Mouse (Mus musculus): Measurements from ENCODE around the gene Slc44a1. TPM values are rescaled to one million over a fixed set of nuclear protein-coding genes. Genes with fewer than 3 reads are reported as not detected.

Slc44a1 gene
- polyA plus RNA-seq, 1 experiment from 2014 or later = 27.9 TPM

DNA sequence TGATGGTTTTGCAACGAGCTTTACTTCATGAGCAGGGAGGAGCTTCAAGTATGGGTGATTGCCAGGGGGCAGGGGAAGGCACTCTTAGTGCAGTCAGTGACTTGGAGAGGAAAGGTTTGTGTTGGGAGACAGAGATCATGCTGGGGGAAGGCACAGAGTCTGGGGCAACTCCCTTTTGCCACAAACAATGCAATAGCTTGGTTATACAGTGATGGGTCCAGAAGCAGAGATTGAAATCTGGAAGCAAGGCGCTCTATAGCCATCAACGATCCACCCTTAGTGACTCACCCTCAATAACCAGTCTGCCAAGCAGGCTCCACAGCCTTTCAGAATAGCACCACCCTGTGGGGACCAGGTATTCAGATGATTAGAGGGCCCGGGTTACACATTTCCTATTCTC, 11.7 kb downstream of the Slc44a1 start:
- Histone ChIP-seq H3K4me2 (replicated peaks; ENCODE audit: low read depth) (no peak overlapping the region), H3K36me3 (ENCODE audit: control insufficient read depth, insufficient read depth) (no peaks in the 10 kb centered on the region), H3K27ac (ENCODE audit: low read depth, low read length) (no peak overlapping the region), H3K9me3 (ENCODE audit: control insufficient read depth) (no peaks in the 10 kb centered on the region), H3K9ac (ENCODE audit: low read depth, low read length) (no peak overlapping the region), H3K4me3 (ENCODE audit: low read depth, low read length) (no peak overlapping the region), H3K4me1 (replicated peaks; ENCODE audit: control insufficient read depth, insufficient read depth, low read length) (peaks cover 12% of the 10 kb centered on the region; the same call in 1 of the 2 replicates), H3K27me3 (replicated peaks; ENCODE audit: control insufficient read depth, insufficient read depth, low read length) (no peaks in the 10 kb centered on the region)
- TF ChIP-seq CTCF (IDR thresholded peaks at IDR 0.05; ENCODE audit: low read depth) = peak; percentile 78
- 21% methylated on average over 4 of the region's 4 CpGs for WGBS
- peak; percentile 76 for ATAC-seq

GRCm38 (mm10) chr4:53452457-53452856, 12.2 kb downstream of the Slc44a1 start:
- H3K27me3 ChIP-seq (replicated peaks; ENCODE audit: control insufficient read depth, insufficient read depth, low read length) = no peaks in the 10 kb centered on the region
- H3K9ac ChIP-seq (ENCODE audit: low read depth, low read length) = no peak overlapping the region
- peaks cover 10% of the 10 kb centered on the region; the same call in 1 of the 2 replicates for H3K4me1 ChIP-seq (replicated peaks; ENCODE audit: control insufficient read depth, insufficient read depth, low read length)
- H3K9me3 ChIP-seq (ENCODE audit: control insufficient read depth) = no peaks in the 10 kb centered on the region
- no peaks in the 10 kb centered on the region for H3K36me3 ChIP-seq (ENCODE audit: control insufficient read depth, insufficient read depth)
- 29% methylated on average over 1 of the region's 1 CpGs for WGBS
- ATAC-seq = peak; percentile 42; the same call in 1 of the 2 replicates
- no peak for TF ChIP-seq CTCF (IDR thresholded peaks at IDR 0.05; ENCODE audit: low read depth)
- H3K4me2 ChIP-seq (replicated peaks; ENCODE audit: low read depth) = no peak overlapping the region
- no peak overlapping the region for H3K27ac ChIP-seq (ENCODE audit: low read depth, low read length)
- H3K4me3 ChIP-seq (ENCODE audit: low read depth, low read length) = no peak overlapping the region

- Histone ChIP-seq H3K36me3 (ENCODE audit: control insufficient read depth, insufficient read depth) (no peaks in the 10 kb centered on the region), H3K9me3 (ENCODE audit: control insufficient read depth) (no peaks in the 10 kb centered on the region), H3K4me1 (replicated peaks; ENCODE audit: control insufficient read depth, insufficient read depth, low read length) (peaks cover 10% of the 10 kb centered on the region; the same call in 1 of the 2 replicates), H3K27me3 (replicated peaks; ENCODE audit: control insufficient read depth, insufficient read depth, low read length) (no peaks in the 10 kb centered on the region), H3K27ac (ENCODE audit: low read depth, low read length) (no peak overlapping the region), H3K4me3 (ENCODE audit: low read depth, low read length) (no peak overlapping the region), H3K9ac (ENCODE audit: low read depth, low read length) (no peak overlapping the region), H3K4me2 (replicated peaks; ENCODE audit: low read depth) (no peak overlapping the region)
- 0 out of 2 replicates have a peak, but pooled peaks have one; percentile 23 for ATAC-seq
- 42% methylated on average over 10 of the region's 10 CpGs for WGBS
- no peak for TF ChIP-seq CTCF (IDR thresholded peaks at IDR 0.05; ENCODE audit: low read depth)
Measured at GRCm38 (mm10) chr4:53452976-53453889, 13.0 kb downstream of the Slc44a1 start.

DNA sequence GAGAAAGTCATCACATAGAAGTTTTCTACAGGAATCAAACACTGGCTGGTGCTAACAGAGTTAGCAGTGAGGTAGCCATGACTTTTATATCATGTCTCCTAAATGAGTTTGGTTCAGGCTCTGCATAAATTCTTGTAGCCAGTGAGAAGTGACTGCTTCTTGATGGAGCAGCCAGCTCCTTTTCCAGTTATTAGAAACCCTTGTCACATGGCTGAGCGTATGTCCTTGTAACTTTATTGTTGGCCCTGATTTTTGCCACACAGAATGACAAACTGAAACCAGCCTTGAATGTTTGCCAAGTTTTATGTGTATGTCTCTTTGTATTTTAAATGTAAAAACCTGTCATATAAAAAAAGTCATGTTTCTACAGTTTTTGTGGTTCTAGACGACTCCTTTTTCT, 15.7 kb downstream of the Slc44a1 start:
- H3K9ac ChIP-seq (ENCODE audit: low read depth, low read length) = no peak overlapping the region
- H3K36me3 ChIP-seq (ENCODE audit: control insufficient read depth, insufficient read depth) = no peaks in the 10 kb centered on the region
- WGBS = 47% methylated on average over 2 of the region's 2 CpGs
- H3K9me3 ChIP-seq (ENCODE audit: control insufficient read depth) = no peaks in the 10 kb centered on the region
- no peak for ATAC-seq
- no peak overlapping the region for H3K27ac ChIP-seq (ENCODE audit: low read depth, low read length)
- no peak for TF ChIP-seq CTCF (IDR thresholded peaks at IDR 0.05; ENCODE audit: low read depth)
- no peak overlapping the region for H3K4me2 ChIP-seq (replicated peaks; ENCODE audit: low read depth)
- peaks cover 10% of the 10 kb centered on the region; the same call in 1 of the 2 replicates for H3K4me1 ChIP-seq (replicated peaks; ENCODE audit: control insufficient read depth, insufficient read depth, low read length)
- no peaks in the 10 kb centered on the region for H3K27me3 ChIP-seq (replicated peaks; ENCODE audit: control insufficient read depth, insufficient read depth, low read length)
- no peak overlapping the region for H3K4me3 ChIP-seq (ENCODE audit: low read depth, low read length)

- TF ChIP-seq CTCF (IDR thresholded peaks at IDR 0.05; ENCODE audit: low read depth) = no peak
- Histone ChIP-seq H3K36me3 (ENCODE audit: control insufficient read depth, insufficient read depth) (no peaks in the 10 kb centered on the region), H3K4me3 (ENCODE audit: low read depth, low read length) (no peak overlapping the region), H3K27ac (ENCODE audit: low read depth, low read length) (no peak overlapping the region), H3K4me2 (replicated peaks; ENCODE audit: low read depth) (no peak overlapping the region), H3K27me3 (replicated peaks; ENCODE audit: control insufficient read depth, insufficient read depth, low read length) (no peaks in the 10 kb centered on the region), H3K9ac (ENCODE audit: low read depth, low read length) (no peak overlapping the region), H3K4me1 (replicated peaks; ENCODE audit: control insufficient read depth, insufficient read depth, low read length) (peaks cover 5% of the 10 kb centered on the region; the same call in 1 of the 2 replicates), H3K9me3 (ENCODE audit: control insufficient read depth) (no peaks in the 10 kb centered on the region)
- 88% methylated on average over 6 of the region's 6 CpGs for WGBS
- no peak for ATAC-seq
Measured at GRCm38 (mm10) chr4:53456570-53456969, 16.4 kb downstream of the Slc44a1 start.

- ATAC-seq = no peak
- peaks cover 4% of the 10 kb centered on the region; the same call in 1 of the 2 replicates for H3K4me1 ChIP-seq (replicated peaks; ENCODE audit: control insufficient read depth, insufficient read depth, low read length)
- 65% methylated on average over 3 of the region's 3 CpGs for WGBS
- no peak overlapping the region for H3K4me2 ChIP-seq (replicated peaks; ENCODE audit: low read depth)
- H3K4me3 ChIP-seq (ENCODE audit: low read depth, low read length) = no peak overlapping the region
- H3K27me3 ChIP-seq (replicated peaks; ENCODE audit: control insufficient read depth, insufficient read depth, low read length) = no peaks in the 10 kb centered on the region
- H3K27ac ChIP-seq (ENCODE audit: low read depth, low read length) = no peak overlapping the region
- H3K9me3 ChIP-seq (ENCODE audit: control insufficient read depth) = no peaks in the 10 kb centered on the region
- H3K9ac ChIP-seq (ENCODE audit: low read depth, low read length) = no peak overlapping the region
- TF ChIP-seq CTCF (IDR thresholded peaks at IDR 0.05; ENCODE audit: low read depth) = no peak
- H3K36me3 ChIP-seq (ENCODE audit: control insufficient read depth, insufficient read depth) = no peaks in the 10 kb centered on the region
Measured at GRCm38 (mm10) chr4:53458503-53458902, 18.3 kb downstream of the Slc44a1 start.

All from intestine, postnatal 0 days (tissue).